Mouse (Mus musculus) skeletal muscle tissue, postnatal 0 days (tissue): ENCODE measurements around the gene Klhl23. TPM values are rescaled to one million over a fixed set of nuclear protein-coding genes. Genes with fewer than 3 reads are reported as not detected.

Experiments
- polyA plus RNA-seq: library from polyadenylated mRNA; unstranded; fragments of >200 nt; fragmentation: Nextera tagmentation; extraction: Ambion mirVana; gene quantifications from 2 replicates; pipeline ENCODE4 v1.2.1, GENCODE M21; 2015

Klhl23 gene
- polyA plus RNA-seq, result 15.7 and 18.1 TPM in 2 replicates

DNA sequence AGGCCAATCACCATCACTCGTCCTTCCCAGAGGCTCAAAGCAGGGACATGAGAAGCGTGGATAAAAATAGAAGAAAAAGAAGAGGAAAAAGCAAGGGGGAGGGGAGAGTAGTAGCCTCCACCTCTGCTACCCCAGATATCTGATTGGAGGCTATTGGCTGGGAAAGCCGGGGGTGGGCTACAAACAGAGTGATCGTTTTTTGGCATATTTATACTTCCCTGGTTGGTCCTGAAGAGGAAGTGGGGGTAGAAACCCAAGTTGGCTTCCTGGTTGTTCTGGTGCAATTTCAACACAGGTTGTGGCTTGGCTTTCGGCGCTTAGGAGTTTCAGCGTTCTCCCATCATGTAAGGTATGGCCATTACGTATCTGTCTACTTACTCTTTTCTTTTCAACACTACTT is at the start of gene Klhl23:
Klhl23 (plus strand) TSS at position 234 of the 400 bp plus-strand sequence.

DNA sequence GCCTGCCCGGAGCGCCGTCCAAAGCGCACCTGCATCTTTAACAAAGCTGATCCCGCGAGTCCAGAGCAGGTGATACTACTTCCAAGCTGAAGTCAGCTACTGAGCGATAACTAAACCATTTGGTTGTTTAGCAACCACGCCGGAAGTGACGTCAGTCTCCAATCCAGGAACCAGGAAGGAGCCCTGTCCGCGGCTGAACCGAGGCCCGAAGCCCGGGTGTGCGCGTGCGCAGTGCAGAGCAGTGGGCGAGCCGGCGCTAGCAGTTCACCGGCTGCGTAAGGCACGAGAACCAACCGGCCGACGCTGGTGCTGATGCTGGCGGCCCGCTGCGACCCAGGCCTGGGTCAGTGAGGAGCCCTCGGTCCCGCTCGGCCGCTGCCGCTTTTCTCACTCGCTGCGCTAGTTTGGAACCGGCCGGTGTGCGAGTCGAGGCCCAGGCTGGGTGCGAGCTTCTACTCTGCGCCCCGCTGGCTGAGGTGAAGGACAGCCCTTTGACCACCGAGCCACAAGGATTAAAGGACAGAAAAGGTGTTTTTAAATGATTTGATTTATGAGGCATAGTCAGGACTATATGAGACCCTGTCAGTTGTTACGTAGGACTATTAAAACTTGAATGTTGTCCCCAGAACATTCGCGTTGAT is 32.2 kb upstream of the Klhl23 start, which contains the start of the genes Ccdc173 and Phospho2:
Ccdc173 (minus strand) TSS at position 147 of the 641 bp plus-strand sequence.
Phospho2 (plus strand) TSS at position 195 of the 641 bp plus-strand sequence.

DNA sequence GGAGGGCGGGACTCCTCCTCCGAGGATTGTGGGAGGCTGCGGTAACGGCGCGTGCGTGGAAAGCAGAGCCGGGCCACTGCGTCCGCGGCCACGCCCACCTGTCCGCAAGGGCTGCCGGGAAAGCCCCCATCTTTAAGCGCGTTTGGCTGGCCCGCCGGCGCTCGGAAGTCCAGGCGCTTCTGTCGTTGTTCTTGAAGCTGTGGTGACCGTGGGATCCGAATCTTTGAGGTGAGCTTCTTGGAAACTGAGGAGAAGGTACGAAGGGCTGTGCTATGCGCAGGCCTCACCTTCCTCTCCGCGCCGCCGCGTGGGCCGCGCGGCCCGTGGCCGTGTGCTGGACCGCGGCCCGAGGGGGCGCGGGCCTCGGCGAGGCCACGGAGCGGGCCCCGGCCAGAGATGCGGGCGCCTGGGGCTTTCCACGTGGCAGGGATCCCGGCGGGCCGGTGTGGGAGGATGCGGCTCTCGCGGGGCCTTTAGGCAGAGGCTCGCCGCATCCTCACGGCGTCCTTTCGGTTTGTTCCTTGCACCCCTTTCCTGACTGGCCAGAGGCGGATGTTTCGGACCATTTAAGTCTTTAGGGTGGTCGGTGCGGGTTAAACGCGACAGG is 39.8 kb downstream of the Klhl23 start, which contains the start of gene Ssb:
Ssb (plus strand) TSS at position 78 of the 607 bp plus-strand sequence.

DNA sequence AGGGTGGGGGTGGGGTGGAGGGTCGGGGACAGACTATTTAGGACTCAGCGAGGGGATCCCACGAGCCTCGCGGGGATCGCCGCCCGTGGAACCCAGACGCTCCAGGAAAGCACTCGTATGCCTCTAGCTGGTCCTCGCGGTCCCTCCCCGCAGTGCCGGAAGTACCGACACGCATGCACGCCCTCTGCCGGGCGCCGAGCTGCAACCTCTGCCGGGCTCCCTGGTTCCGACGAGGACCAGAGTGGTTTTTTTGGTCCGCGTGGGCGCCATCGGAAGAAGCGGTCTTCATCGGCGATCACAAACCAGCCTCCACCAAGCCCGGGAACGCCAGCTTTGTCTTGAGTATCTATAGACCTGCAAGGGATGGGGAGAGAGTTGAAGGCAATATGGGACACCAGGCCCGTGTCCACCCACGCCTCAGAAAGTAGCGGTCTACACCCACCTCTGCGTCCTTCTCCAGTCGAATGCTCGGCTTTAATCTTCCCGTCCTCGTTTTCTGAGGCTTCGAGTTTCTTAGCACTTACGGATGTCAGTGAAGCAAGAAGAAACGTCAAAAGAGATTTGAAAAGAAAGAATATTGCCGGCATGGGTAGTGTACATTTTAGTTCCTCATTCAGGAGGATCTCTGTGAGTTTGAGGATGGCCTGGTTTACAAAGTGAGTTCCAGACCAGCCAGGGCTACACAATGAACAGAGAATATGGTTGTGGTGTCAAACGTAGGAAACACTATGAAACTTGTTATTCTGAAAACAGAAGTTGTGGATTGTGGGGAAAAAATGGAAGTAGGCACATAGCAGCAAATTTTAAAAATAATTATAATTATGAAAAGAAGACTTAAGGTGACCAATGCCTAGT is 63.9 kb downstream of the Klhl23 start, which contains the start of gene Mettl5:
Mettl5 (minus strand) TSS at position 165 of the 855 bp plus-strand sequence.

Other genes starting within 250 kb of the Klhl23 start
- gene Lrp2, start 235.9 kb upstream of the Klhl23 start, polyA plus RNA-seq, result 0.03 TPM in 1 of 2 replicates, not detected in the other
- 10.9 and 11.5 TPM in 2 replicates for gene Bbs5, start 174.8 kb upstream of the Klhl23 start, polyA plus RNA-seq
- gene Klhl41, start 151.8 kb upstream of the Klhl23 start, polyA plus RNA-seq, result 254 and 281 TPM in 2 replicates
- gene Fastkd1, start 108.4 kb upstream of the Klhl23 start, polyA plus RNA-seq, result 11.2 and 12.9 TPM in 2 replicates
- 84.2 and 89.0 TPM in 2 replicates for gene Ppig, start 99.4 kb upstream of the Klhl23 start, polyA plus RNA-seq
- gene Ccdc173, start 32.4 kb upstream of the Klhl23 start, polyA plus RNA-seq, result 0.73 and 0.83 TPM in 2 replicates
- 13.2 and 14.3 TPM in 2 replicates for gene Phospho2, start 32.3 kb upstream of the Klhl23 start, polyA plus RNA-seq
- 152 and 161 TPM in 2 replicates for gene Ssb, start 39.6 kb downstream of the Klhl23 start, polyA plus RNA-seq
- 31.6 and 33.3 TPM in 2 replicates for gene Mettl5, start 63.7 kb downstream of the Klhl23 start, polyA plus RNA-seq
- 12.5 and 16.9 TPM in 2 replicates for gene Ubr3, start 75.3 kb downstream of the Klhl23 start, polyA plus RNA-seq
- 0.05 TPM in 2 replicates for gene Myo3b, start 217.2 kb downstream of the Klhl23 start, polyA plus RNA-seq